Mouse (Mus musculus) bone marrow macrophage, adult 2 months (primary cell): ENCODE measurements around the gene Uqcrq.

Experiments
- CTCF ChIP-seq: IDR thresholded peaks from 2 replicates; pipeline ENCODE4 v1.5.1; 2012; ENCODE audit warnings: low read depth, mild to moderate bottlenecking, low read length, moderate library complexity
- POLR2A ChIP-seq: IDR thresholded peaks from 2 replicates; pipeline ENCODE4 v1.6.1; 2012; ENCODE audit warnings: mild to moderate bottlenecking, low read depth, low read length, borderline replicate concordance

DNA sequence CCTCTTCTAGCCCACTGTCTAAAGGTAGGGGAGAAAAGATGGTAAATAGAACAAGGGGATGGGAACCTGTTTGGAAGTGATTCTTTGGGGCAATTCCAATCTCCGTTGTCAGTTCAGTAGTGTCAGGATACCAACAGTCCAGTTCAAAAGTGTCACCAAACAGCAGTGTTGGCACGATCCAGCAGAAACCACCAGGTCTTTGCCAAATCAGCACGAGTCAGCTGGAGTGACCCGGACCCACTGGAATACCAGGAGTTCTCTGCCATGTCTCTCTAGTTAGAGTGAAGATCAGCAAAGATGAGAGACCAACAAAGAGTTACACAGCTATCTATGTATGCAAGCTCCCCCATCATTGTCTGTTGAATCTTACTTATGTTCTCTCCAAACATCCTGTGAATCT, 16.8 kb downstream of the Uqcrq start:
- TF ChIP-seq POLR2A = no peak
- no peak for TF ChIP-seq CTCF
